Mouse (Mus musculus): Measurements from ENCODE around the gene Aak1. TPM values are rescaled to one million over a fixed set of nuclear protein-coding genes. Genes with fewer than 3 reads are reported as not detected.

Aak1 gene
- polyA plus RNA-seq, 1 experiment from 2014 or later: 2.2 TPM

GRCm38 (mm10) chr6:86830738-86831500 lies 18.4 kb upstream of the Aak1 start:
- Histone ChIP-seq H3K4me1 (ENCODE audit: insufficient read depth) (peaks cover 13% of the 10 kb centered on the region), H3K4me3 (ENCODE audit: low read depth, low read length) (no peak overlapping the region), H3K27ac (ENCODE audit: low read depth) (peak overlapping the region; percentile 69; the same call in 1 of the 2 replicates), H3K36me3 (replicated peaks; ENCODE audit: insufficient read depth, low read length) (no peaks in the 10 kb centered on the region), H3K9ac (replicated peaks) (no peak overlapping the region), H3K27me3 (ENCODE audit: insufficient read depth, low read length) (no peaks in the 10 kb centered on the region), H3K9me3 (ENCODE audit: low read length) (no peaks in the 10 kb centered on the region), H3K4me2 (ENCODE audit: low read depth, low read length) (no peak overlapping the region)
- peak; percentile 34; the same call in 1 of the 2 replicates for TF ChIP-seq EP300 (IDR thresholded peaks at IDR 0.05; ENCODE audit: low read depth)
- TF ChIP-seq CTCF (IDR thresholded peaks at IDR 0.05; ENCODE audit: low read depth): no peak
- ATAC-seq: no peak
- WGBS (ENCODE audit: insufficient replicate concordance): 65% methylated on average over 10 of the region's 10 CpGs
- DNase-seq: no peak

GRCm38 (mm10) chr6:86832802-86833502 lies 16.4 kb upstream of the Aak1 start:
- H3K27ac ChIP-seq (ENCODE audit: low read depth): peak overlapping the region; percentile 30; the same call in 1 of the 2 replicates
- H3K9me3 ChIP-seq (ENCODE audit: low read length): no peaks in the 10 kb centered on the region
- H3K4me1 ChIP-seq (ENCODE audit: insufficient read depth): peaks cover 13% of the 10 kb centered on the region
- 50% methylated on average over 13 of the region's 13 CpGs for WGBS (ENCODE audit: insufficient replicate concordance)
- ATAC-seq: peak; percentile 92
- TF ChIP-seq EP300 (IDR thresholded peaks at IDR 0.05; ENCODE audit: low read depth): peak; percentile 94
- no peak for TF ChIP-seq CTCF (IDR thresholded peaks at IDR 0.05; ENCODE audit: low read depth)
- peak; percentile 71 for DNase-seq
- H3K27me3 ChIP-seq (ENCODE audit: insufficient read depth, low read length): no peaks in the 10 kb centered on the region
- H3K9ac ChIP-seq (replicated peaks): no peak overlapping the region
- H3K36me3 ChIP-seq (replicated peaks; ENCODE audit: insufficient read depth, low read length): no peaks in the 10 kb centered on the region
- H3K4me2 ChIP-seq (ENCODE audit: low read depth, low read length): peak overlapping the region; percentile 0; the same call in 1 of the 2 replicates
- H3K4me3 ChIP-seq (ENCODE audit: low read depth, low read length): no peak overlapping the region

- WGBS (ENCODE audit: insufficient replicate concordance): 79% methylated on average over 2 of the region's 2 CpGs
- H3K27ac ChIP-seq (ENCODE audit: low read depth): no peak overlapping the region
- no peak overlapping the region for H3K4me2 ChIP-seq (ENCODE audit: low read depth, low read length)
- no peaks in the 10 kb centered on the region for H3K9me3 ChIP-seq (ENCODE audit: low read length)
- no peak overlapping the region for H3K9ac ChIP-seq (replicated peaks)
- no peak for TF ChIP-seq EP300 (IDR thresholded peaks at IDR 0.05; ENCODE audit: low read depth)
- no peak for TF ChIP-seq CTCF (IDR thresholded peaks at IDR 0.05; ENCODE audit: low read depth)
- H3K27me3 ChIP-seq (ENCODE audit: insufficient read depth, low read length): no peaks in the 10 kb centered on the region
- no peaks in the 10 kb centered on the region for H3K4me1 ChIP-seq (ENCODE audit: insufficient read depth)
- ATAC-seq: no peak
- no peaks in the 10 kb centered on the region for H3K36me3 ChIP-seq (replicated peaks; ENCODE audit: insufficient read depth, low read length)
- H3K4me3 ChIP-seq (ENCODE audit: low read depth, low read length): no peak overlapping the region
- no peak for DNase-seq
These were observed 10.2 kb upstream of the Aak1 start for GRCm38 (mm10) chr6:86839089-86839488.

GRCm38 (mm10) chr6:86841949-86842348 lies 7.4 kb upstream of the Aak1 start:
- Histone ChIP-seq H3K9ac (replicated peaks) (no peak overlapping the region), H3K4me3 (ENCODE audit: low read depth, low read length) (no peak overlapping the region), H3K9me3 (ENCODE audit: low read length) (no peaks in the 10 kb centered on the region), H3K4me2 (ENCODE audit: low read depth, low read length) (no peak overlapping the region), H3K27me3 (ENCODE audit: insufficient read depth, low read length) (no peaks in the 10 kb centered on the region), H3K36me3 (replicated peaks; ENCODE audit: insufficient read depth, low read length) (no peaks in the 10 kb centered on the region), H3K4me1 (ENCODE audit: insufficient read depth) (no peaks in the 10 kb centered on the region), H3K27ac (ENCODE audit: low read depth) (no peak overlapping the region)
- DNase-seq (no peak), ATAC-seq (no peak)
- 60% methylated on average over 3 of the region's 3 CpGs for WGBS (ENCODE audit: insufficient replicate concordance)
- TF ChIP-seq EP300 (IDR thresholded peaks at IDR 0.05; ENCODE audit: low read depth): no peak

GRCm38 (mm10) chr6:86843636-86844035 lies 5.7 kb upstream of the Aak1 start:
- Histone ChIP-seq H3K4me1 (ENCODE audit: insufficient read depth) (peaks cover 7% of the 10 kb centered on the region), H3K9me3 (ENCODE audit: low read length) (no peaks in the 10 kb centered on the region), H3K27me3 (ENCODE audit: insufficient read depth, low read length) (no peaks in the 10 kb centered on the region), H3K36me3 (replicated peaks; ENCODE audit: insufficient read depth, low read length) (no peaks in the 10 kb centered on the region), H3K9ac (replicated peaks) (no peak overlapping the region), H3K27ac (ENCODE audit: low read depth) (no peak overlapping the region), H3K4me3 (ENCODE audit: low read depth, low read length) (no peak overlapping the region), H3K4me2 (ENCODE audit: low read depth, low read length) (no peak overlapping the region)
- DNase-seq (no peak), ATAC-seq (no peak)
- TF ChIP-seq CTCF (IDR thresholded peaks at IDR 0.05; ENCODE audit: low read depth) (no peak), EP300 (IDR thresholded peaks at IDR 0.05; ENCODE audit: low read depth) (no peak)
- 73% methylated on average over 3 of the region's 3 CpGs for WGBS (ENCODE audit: insufficient replicate concordance)

GRCm38 (mm10) chr6:86846467-86846866 lies 2.9 kb upstream of the Aak1 start:
- Histone ChIP-seq H3K9me3 (ENCODE audit: low read length) (no peaks in the 10 kb centered on the region), H3K27me3 (ENCODE audit: insufficient read depth, low read length) (no peaks in the 10 kb centered on the region), H3K9ac (replicated peaks) (no peak overlapping the region), H3K4me3 (ENCODE audit: low read depth, low read length) (no peak overlapping the region), H3K4me2 (ENCODE audit: low read depth, low read length) (no peak overlapping the region), H3K27ac (ENCODE audit: low read depth) (no peak overlapping the region), H3K36me3 (replicated peaks; ENCODE audit: insufficient read depth, low read length) (no peaks in the 10 kb centered on the region), H3K4me1 (ENCODE audit: insufficient read depth) (peaks cover 19% of the 10 kb centered on the region)
- TF ChIP-seq CTCF (IDR thresholded peaks at IDR 0.05; ENCODE audit: low read depth) (no peak), EP300 (IDR thresholded peaks at IDR 0.05; ENCODE audit: low read depth) (no peak)
- DNase-seq: no peak
- 77% methylated on average over 4 of the region's 4 CpGs for WGBS (ENCODE audit: insufficient replicate concordance)
- ATAC-seq: no peak

Data from liver, postnatal 0 days (tissue).